Mouse (Mus musculus) small intestine, adult 2 months (tissue): Measurements from ENCODE around the gene Sucla2.

Experiments
- CTCF ChIP-seq: fragments of 200-500 bp; IDR thresholded peaks from 2 replicates; pipeline ENCODE4 v1.5.1; 2012; ENCODE audit warnings: low read depth, mild to moderate bottlenecking, control low read depth, inconsistent platforms, low read length, moderate library complexity, mixed read lengths; ENCODE audit not compliant: insufficient replicate concordance, insufficient read length; ENCODE audit errors: extremely low read depth
- POLR2A ChIP-seq: fragments of 200-500 bp; IDR thresholded peaks from 2 replicates; pipeline ENCODE4 v1.6.1; 2012; ENCODE audit warnings: low read depth, mild to moderate bottlenecking, control low read depth, inconsistent platforms, low read length, moderate library complexity

DNA sequence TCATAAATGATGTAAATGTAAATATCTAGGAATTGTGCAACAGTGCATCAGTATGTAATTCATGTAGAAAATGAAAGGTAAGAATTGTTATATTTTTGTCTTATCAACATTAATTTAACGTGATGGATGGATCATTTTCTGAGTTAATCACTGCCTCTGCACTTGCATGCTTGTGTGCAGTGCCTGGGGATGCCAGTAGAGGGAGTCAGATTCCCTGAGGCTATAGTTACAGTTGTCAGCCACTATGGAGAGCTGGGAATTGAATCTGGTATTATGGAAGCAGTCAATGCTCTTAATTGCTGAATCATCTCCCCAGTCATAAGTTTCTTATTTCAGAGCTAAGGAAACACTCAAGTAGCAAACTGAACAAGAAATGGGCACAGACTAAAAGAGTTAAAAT lies 63.0 kb downstream of the Sucla2 start:
- TF ChIP-seq CTCF (no peak), POLR2A (no peak)
